19 mouse cellular contexts compared by ENCODE assay signal in genomic region chr10:119198186-119198880, GRCm38 (mm10). TPM values are rescaled to one million over a fixed set of nuclear protein-coding genes. Genes with fewer than 3 reads are reported as not detected.
DNase-seq lines count a peak whose midpoint lies in the region; ATAC-seq and TF ChIP-seq lines count a peak whose summit lies in the region.
"Had no signal": no experiment of that assay in that cellular context is flagged by ENCODE, and none has a peak within 500 bp of the region (broad histone marks: within the 10 kb centered on the region; RNA-seq: fewer than 3 reads in every experiment).

No protein-coding gene starts in this region.

- H3K36me3 ChIP-seq in embryonic facial prominence, embryonic 11.5 days (replicated peaks; ENCODE audit: control insufficient read depth, insufficient read depth, low read depth, low read length), result peaks cover 8% of the 10 kb centered on the region; the same call in 1 of the 2 replicates
- H3K36me3 ChIP-seq in embryonic facial prominence, embryonic 10.5 days (replicated peaks), result peaks cover 73% of the 10 kb centered on the region
- peaks cover 58% of the 10 kb centered on the region for H3K36me3 ChIP-seq in G1E (replicated peaks)
- H3K36me3 ChIP-seq in liver, embryonic 12.5 days, result peaks cover 47% of the 10 kb centered on the region

- H3K4me2 ChIP-seq in embryonic facial prominence, embryonic 11.5 days (ENCODE audit: low read depth, low read length), result no peak overlapping the region
- no peak overlapping the region for H3K4me2 ChIP-seq in liver, embryonic 12.5 days
- H3K4me2 ChIP-seq: embryonic facial prominence, embryonic 13.5 days; heart, embryonic 12.5 days had no signal

- H3K9me3 ChIP-seq in embryonic facial prominence, embryonic 11.5 days (replicated peaks; ENCODE audit: control insufficient read depth, low read length), result no peaks in the 10 kb centered on the region
- no peaks in the 10 kb centered on the region for H3K9me3 ChIP-seq in embryonic facial prominence, embryonic 10.5 days
- no peaks in the 10 kb centered on the region for H3K9me3 ChIP-seq in G1E (replicated peaks)
- no peaks in the 10 kb centered on the region for H3K9me3 ChIP-seq in liver, embryonic 12.5 days (replicated peaks)
- H3K9me3 ChIP-seq: embryonic facial prominence, embryonic 13.5 days had no signal

- peak; percentile 67; the same call in 1 of the 2 replicates for ATAC-seq in embryonic facial prominence, embryonic 11.5 days (replicated peaks; ENCODE audit: insufficient number of reproducible peaks, low FRiP score, low TSS enrichment, low read depth)
- ATAC-seq in G1E (ENCODE audit: extremely low read depth, insufficient number of reproducible peaks, low FRiP score, poor library complexity, severe bottlenecking), result peak; percentile 23
- ATAC-seq in liver, embryonic 12.5 days, result peak; percentile 77
- ATAC-seq: intestine, embryonic 16.5 days; lung, postnatal 0 days had no signal

- TF ChIP-seq CTCF in G1E (IDR thresholded peaks at IDR 0.05; ENCODE audit: low read depth, low read length), result no peak

- no peak overlapping the region for H3K9ac ChIP-seq in embryonic facial prominence, embryonic 11.5 days (replicated peaks; ENCODE audit: low read length)
- no peak overlapping the region for H3K9ac ChIP-seq in liver, embryonic 12.5 days
- H3K9ac ChIP-seq: embryonic facial prominence, embryonic 13.5 days; heart, embryonic 12.5 days had no signal

- H3K27me3 ChIP-seq in embryonic facial prominence, embryonic 11.5 days (ENCODE audit: control insufficient read depth, insufficient read depth, low read length), result no peaks in the 10 kb centered on the region
- H3K27me3 ChIP-seq in embryonic facial prominence, embryonic 10.5 days (replicated peaks; ENCODE audit: low read depth, poor library complexity, severe bottlenecking), result no peaks in the 10 kb centered on the region
- no peaks in the 10 kb centered on the region for H3K27me3 ChIP-seq in G1E (ENCODE audit: insufficient read depth, low read length)
- H3K27me3 ChIP-seq in liver, embryonic 12.5 days (replicated peaks), result no peaks in the 10 kb centered on the region
- H3K27me3 ChIP-seq: embryonic facial prominence, embryonic 13.5 days; heart, embryonic 12.5 days; megakaryocyte, embryonic 14.5 days had no signal

- H3K4me1 ChIP-seq in embryonic facial prominence, embryonic 11.5 days (ENCODE audit: control insufficient read depth, insufficient read depth, low read length), result no peaks in the 10 kb centered on the region
- H3K4me1 ChIP-seq in embryonic facial prominence, embryonic 10.5 days, result no peaks in the 10 kb centered on the region
- peaks cover 23% of the 10 kb centered on the region for H3K4me1 ChIP-seq in G1E (ENCODE audit: insufficient read depth, low read depth, low read length)
- H3K4me1 ChIP-seq in liver, embryonic 12.5 days, result peaks cover 8% of the 10 kb centered on the region
- H3K4me1 ChIP-seq: embryonic facial prominence, embryonic 13.5 days; heart, embryonic 12.5 days had no signal

- 96% methylated on average over 9 of the region's 9 CpGs for WGBS in embryonic facial prominence, embryonic 11.5 days
- WGBS in embryonic facial prominence, embryonic 10.5 days, result 98% methylated on average over 9 of the region's 9 CpGs
- 73% methylated on average over 9 of the region's 9 CpGs for WGBS in liver, embryonic 12.5 days (ENCODE audit: insufficient replicate concordance)

- no peak overlapping the region for H3K27ac ChIP-seq in embryonic facial prominence, embryonic 11.5 days (replicated peaks; ENCODE audit: low read depth, low read length)
- no peak overlapping the region for H3K27ac ChIP-seq in embryonic facial prominence, embryonic 10.5 days (replicated peaks)
- no peak overlapping the region for H3K27ac ChIP-seq in liver, embryonic 12.5 days
- H3K27ac ChIP-seq: embryonic facial prominence, embryonic 13.5 days; kidney, postnatal 0 days; layer of hippocampus, adult 2 months had no signal

- no peak overlapping the region for H3K4me3 ChIP-seq in embryonic facial prominence, embryonic 11.5 days (ENCODE audit: low read depth, low read length)
- no peak overlapping the region for H3K4me3 ChIP-seq in embryonic facial prominence, embryonic 10.5 days
- H3K4me3 ChIP-seq in G1E (ENCODE audit: low read depth, low read length), result no peak overlapping the region
- H3K4me3 ChIP-seq in liver, embryonic 12.5 days, result no peak overlapping the region
- H3K4me3 ChIP-seq: embryonic facial prominence, embryonic 13.5 days; heart, embryonic 12.5 days; layer of hippocampus, adult 2 months; megakaryocyte, embryonic 14.5 days had no signal

- DNase-seq in embryonic facial prominence, embryonic 11.5 days (ENCODE audit: low spot score), result no peak
- no peak for DNase-seq in embryonic facial prominence, embryonic 10.5 days (ENCODE audit: low spot score)
- DNase-seq in layer of hippocampus, adult 9-11 months, result peak; percentile 30
- DNase-seq in layer of hippocampus, adult 9-10 months (ENCODE audit: low spot score), result no peak
- no peak for DNase-seq in G1E (ENCODE audit: low spot score)
- no peak for DNase-seq in lung, postnatal 14 days
- no peak for DNase-seq in Muller cell, postnatal 12 days (ENCODE audit: inconsistent ontology term)
- DNase-seq: cerebellum, adult 11-12 months; gastrocnemius, postnatal 25 days; heart, postnatal 4 days; thymus, postnatal 14 days had no signal

RNA-seq across cellular contexts. Expression of gene Cand1, which starts 41.5 kb away (rescaled TPM):
- 127 and 134 TPM in 2 replicates for polyA plus RNA-seq in embryonic facial prominence, embryonic 11.5 days (2014; fragmentation: Nextera tagmentation; extraction: Ambion mirVana)
- 98.7 TPM in 2 replicates for polyA plus RNA-seq in embryonic facial prominence, embryonic 10.5 days (2016; fragmentation: Nextera tagmentation; extraction: Ambion mirVana)
- total RNA-seq in G1E (2014; fragmentation: Nextera tagmentation), result 195 and 212 TPM in 2 replicates
- total RNA-seq in G1E (2017), result 95.0 and 99.7 TPM in 2 replicates
- 40.9 and 51.1 TPM in 2 replicates for polyA plus RNA-seq in G1E (2012)
- polyA plus RNA-seq in liver, embryonic 12.5 days (2016; fragmentation: Nextera tagmentation; extraction: Ambion mirVana), result 44.4 and 48.5 TPM in 2 replicates

Comparison
In these comparisons a context has a peak if more than half of its experiments do, and no peak if none do; other contexts are left out.
1. ATAC-seq: peak in every context shown above with its lines; median percentile 77 in liver, embryonic 12.5 days; 67 in embryonic facial prominence, embryonic 11.5 days; 23 in G1E.